Mouse (Mus musculus): ENCODE measurements around the gene Fam45a. TPM values are rescaled to one million over a fixed set of nuclear protein-coding genes. Genes with fewer than 3 reads are reported as not detected.

Fam45a gene
- polyA plus RNA-seq, 1 experiment from 2014 or later, result 40.4 TPM

- WGBS, result 83% methylated on average over 2 of the region's 2 CpGs
Measured at GRCm38 (mm10) chr19:60793170-60793707, 18.1 kb upstream of the Fam45a start.

GRCm38 (mm10) chr19:60795244-60795643, 16.1 kb upstream of the Fam45a start:
- Histone ChIP-seq H3K27me3 (no peaks in the 10 kb centered on the region), H3K27ac (no peak overlapping the region), H3K4me1 (replicated peaks) (peaks cover 4% of the 10 kb centered on the region), H3K4me3 (replicated peaks) (no peak overlapping the region), H3K36me3 (no peaks in the 10 kb centered on the region), H3K9me3 (no peaks in the 10 kb centered on the region), H3K4me2 (replicated peaks) (no peak overlapping the region), H3K9ac (replicated peaks) (no peak overlapping the region)
- ATAC-seq, result no peak
- 72% methylated on average over 2 of the region's 2 CpGs for WGBS

More at GRCm38 (mm10) chr19:60793170-60793707, 18.1 kb upstream of the Fam45a start:
- no peak overlapping the region for H3K27ac ChIP-seq
- no peak overlapping the region for H3K4me2 ChIP-seq (replicated peaks)
- ATAC-seq, result no peak
- no peaks in the 10 kb centered on the region for H3K27me3 ChIP-seq
- H3K9me3 ChIP-seq, result no peaks in the 10 kb centered on the region
- no peaks in the 10 kb centered on the region for H3K36me3 ChIP-seq
- H3K4me3 ChIP-seq (replicated peaks), result no peak overlapping the region
- H3K9ac ChIP-seq (replicated peaks), result no peak overlapping the region
- peaks cover 16% of the 10 kb centered on the region for H3K4me1 ChIP-seq (replicated peaks)

GRCm38 (mm10) chr19:60797415-60797814, 14.0 kb upstream of the Fam45a start:
- H3K4me1 ChIP-seq (replicated peaks), result no peaks in the 10 kb centered on the region
- 91% methylated on average over 2 of the region's 2 CpGs for WGBS
- H3K27ac ChIP-seq, result no peak overlapping the region
- H3K9me3 ChIP-seq, result no peaks in the 10 kb centered on the region
- no peak overlapping the region for H3K4me2 ChIP-seq (replicated peaks)
- no peak for ATAC-seq
- no peaks in the 10 kb centered on the region for H3K36me3 ChIP-seq
- H3K4me3 ChIP-seq (replicated peaks), result no peak overlapping the region
- H3K9ac ChIP-seq (replicated peaks), result no peak overlapping the region
- H3K27me3 ChIP-seq, result no peaks in the 10 kb centered on the region

GRCm38 (mm10) chr19:60799867-60800569, 11.4 kb upstream of the Fam45a start:
- no peaks in the 10 kb centered on the region for H3K9me3 ChIP-seq
- H3K4me1 ChIP-seq (replicated peaks), result no peaks in the 10 kb centered on the region
- 82% methylated on average over 7 of the region's 7 CpGs for WGBS
- H3K9ac ChIP-seq (replicated peaks), result no peak overlapping the region
- no peak overlapping the region for H3K4me3 ChIP-seq (replicated peaks)
- H3K27me3 ChIP-seq, result no peaks in the 10 kb centered on the region
- no peak overlapping the region for H3K4me2 ChIP-seq (replicated peaks)
- H3K36me3 ChIP-seq, result no peaks in the 10 kb centered on the region
- H3K27ac ChIP-seq, result no peak overlapping the region
- no peak for ATAC-seq

DNA sequence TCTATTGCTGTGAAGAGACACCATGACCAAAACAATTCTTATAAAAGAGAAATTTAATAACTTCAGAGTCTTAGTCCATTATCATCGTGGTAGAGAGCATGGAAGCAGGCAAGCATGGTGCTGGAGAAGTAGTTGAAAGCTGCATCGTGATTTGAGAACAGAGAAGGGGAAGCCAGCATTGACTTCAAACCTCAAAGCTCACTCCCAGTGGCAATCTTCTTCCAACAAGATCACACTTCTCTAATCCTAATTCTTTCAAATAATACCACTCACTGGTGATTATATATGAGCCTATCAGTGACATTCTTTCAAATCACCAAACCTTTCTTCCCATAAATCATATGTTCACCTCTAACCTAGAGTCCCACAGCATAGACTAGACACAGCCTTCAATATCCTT, 6.5 kb upstream of the Fam45a start:
- H3K4me1 ChIP-seq (replicated peaks), result no peaks in the 10 kb centered on the region
- 69% methylated on average over 2 of the region's 2 CpGs for WGBS
- ATAC-seq, result no peak
- H3K27ac ChIP-seq, result no peak overlapping the region
- no peaks in the 10 kb centered on the region for H3K27me3 ChIP-seq
- H3K9ac ChIP-seq (replicated peaks), result no peak overlapping the region
- no peak overlapping the region for H3K4me2 ChIP-seq (replicated peaks)
- no peaks in the 10 kb centered on the region for H3K9me3 ChIP-seq
- no peak overlapping the region for H3K4me3 ChIP-seq (replicated peaks)
- H3K36me3 ChIP-seq, result no peaks in the 10 kb centered on the region

DNA sequence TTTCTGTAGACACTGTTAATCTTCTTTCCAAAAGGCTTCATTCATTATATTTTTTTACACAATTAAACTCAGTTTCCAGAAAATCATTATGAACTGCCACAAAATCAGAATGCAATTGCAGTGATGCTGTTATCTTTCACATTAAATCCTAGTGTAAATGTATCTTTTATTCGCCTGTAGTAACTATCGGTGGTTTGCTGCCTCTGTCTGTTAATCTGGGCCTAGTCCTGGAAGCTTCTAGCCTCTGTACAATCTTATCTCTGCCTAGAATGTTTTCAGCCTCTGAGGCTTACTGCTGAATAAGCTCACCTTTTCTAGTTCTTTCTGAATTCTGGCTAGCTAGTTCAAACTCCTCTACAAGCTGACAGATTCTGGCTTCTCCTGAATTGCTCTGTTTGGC, 1.5 kb upstream of the Fam45a start:
- Histone ChIP-seq H3K27ac (no peak overlapping the region), H3K9me3 (no peaks in the 10 kb centered on the region), H3K9ac (replicated peaks) (no peak overlapping the region), H3K27me3 (no peaks in the 10 kb centered on the region), H3K36me3 (peaks cover under 1% of the 10 kb centered on the region; the same call in 1 of the 2 replicates), H3K4me3 (replicated peaks) (no peak overlapping the region), H3K4me1 (replicated peaks) (peaks cover 12% of the 10 kb centered on the region), H3K4me2 (replicated peaks) (no peak overlapping the region)
- no peak for ATAC-seq
- WGBS, result 96% methylated on average over 2 of the region's 2 CpGs

DNA sequence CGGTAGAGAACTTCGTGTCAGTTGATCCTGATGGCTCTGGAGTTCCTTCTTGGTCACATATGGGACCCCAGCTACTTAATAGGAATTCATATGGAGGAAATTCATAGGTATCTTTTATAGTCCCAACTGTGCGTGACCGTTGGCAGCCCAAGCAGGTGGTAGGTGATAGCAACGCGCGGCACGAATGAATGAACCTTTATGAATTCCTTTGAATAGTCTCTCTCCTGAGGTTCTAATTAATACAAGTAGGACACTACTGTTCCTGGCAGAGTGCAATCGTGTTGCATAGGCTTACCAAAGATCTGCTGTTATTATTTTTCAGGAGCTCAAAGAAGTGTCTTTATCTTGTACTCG, 628 bp downstream of the Fam45a start:
- 19% methylated on average over 10 of the region's 10 CpGs for WGBS
- peaks cover 18% of the 10 kb centered on the region for H3K36me3 ChIP-seq
- peaks cover 12% of the 10 kb centered on the region for H3K4me1 ChIP-seq (replicated peaks)
- peak overlapping the region; percentile 65 for H3K4me2 ChIP-seq (replicated peaks)
- H3K9me3 ChIP-seq, result no peaks in the 10 kb centered on the region
- H3K27me3 ChIP-seq, result no peaks in the 10 kb centered on the region
- peak overlapping the region; percentile 70 for H3K4me3 ChIP-seq (replicated peaks)
- peak overlapping the region; percentile 79 for H3K9ac ChIP-seq (replicated peaks)
- ATAC-seq, result no peak
- H3K27ac ChIP-seq, result peak overlapping the region; percentile 56; the same call in 1 of the 2 replicates

DNA sequence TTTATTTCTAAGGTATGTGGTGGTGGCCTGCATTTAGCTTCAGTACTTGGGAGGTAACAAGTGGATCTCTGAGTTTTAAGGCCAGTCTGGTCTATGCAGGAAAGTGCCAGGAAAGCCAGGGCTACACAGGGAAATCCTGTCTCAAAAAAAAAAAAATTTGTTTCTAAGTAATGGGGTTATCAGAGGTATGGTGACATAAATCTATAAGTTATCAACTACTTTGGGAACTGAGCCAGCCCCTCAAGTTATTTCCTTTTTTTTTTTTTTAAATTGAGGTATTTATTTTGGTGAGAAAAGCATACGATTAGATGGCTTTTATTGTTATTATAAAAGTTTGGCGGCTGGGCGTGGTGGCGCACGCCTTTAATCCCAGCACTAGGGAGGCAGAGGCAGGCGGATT, 1.7 kb downstream of the Fam45a start:
- H3K4me1 ChIP-seq (replicated peaks), result peaks cover 12% of the 10 kb centered on the region
- WGBS, result 95% methylated on average over 6 of the region's 6 CpGs
- no peak overlapping the region for H3K4me3 ChIP-seq (replicated peaks)
- ATAC-seq, result no peak
- H3K9me3 ChIP-seq, result no peaks in the 10 kb centered on the region
- H3K27me3 ChIP-seq, result no peaks in the 10 kb centered on the region
- H3K27ac ChIP-seq, result no peak overlapping the region
- H3K9ac ChIP-seq (replicated peaks), result no peak overlapping the region
- peaks cover 20% of the 10 kb centered on the region for H3K36me3 ChIP-seq
- H3K4me2 ChIP-seq (replicated peaks), result no peak overlapping the region

DNA sequence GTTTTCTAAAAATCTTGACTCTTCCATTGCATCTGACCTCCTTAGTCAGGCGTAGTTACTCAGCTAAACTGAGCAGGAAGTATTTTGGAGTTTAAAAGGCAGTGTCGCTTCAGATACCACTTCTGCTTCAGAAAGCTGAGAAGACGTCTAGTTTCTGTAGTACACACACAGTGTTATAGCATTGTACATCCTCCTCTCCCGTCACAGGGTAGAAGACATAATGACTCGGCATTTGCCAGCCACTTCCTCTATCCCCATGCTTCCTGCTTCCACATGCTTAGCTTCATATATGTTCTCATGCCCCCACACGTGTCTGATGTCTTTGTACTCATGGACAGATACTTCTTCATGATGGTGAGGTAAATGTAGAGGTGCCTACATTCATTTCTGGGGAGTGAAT, 7.3 kb downstream of the Fam45a start:
- Histone ChIP-seq H3K4me2 (replicated peaks) (no peak overlapping the region), H3K4me1 (replicated peaks) (no peaks in the 10 kb centered on the region), H3K9me3 (no peaks in the 10 kb centered on the region), H3K27me3 (no peaks in the 10 kb centered on the region), H3K36me3 (peaks cover 62% of the 10 kb centered on the region), H3K4me3 (replicated peaks) (no peak overlapping the region), H3K9ac (replicated peaks) (no peak overlapping the region), H3K27ac (no peak overlapping the region)
- no peak for ATAC-seq
- 89% methylated on average over 6 of the region's 6 CpGs for WGBS

GRCm38 (mm10) chr19:60837747-60838146, 26.4 kb downstream of the Fam45a start:
- H3K27ac ChIP-seq, result no peak overlapping the region
- no peaks in the 10 kb centered on the region for H3K9me3 ChIP-seq
- H3K4me3 ChIP-seq (replicated peaks), result no peak overlapping the region
- WGBS, result 84% methylated on average over 1 of the region's 1 CpGs
- H3K4me1 ChIP-seq (replicated peaks), result no peaks in the 10 kb centered on the region
- no peaks in the 10 kb centered on the region for H3K27me3 ChIP-seq
- H3K36me3 ChIP-seq, result peaks cover 71% of the 10 kb centered on the region
- no peak overlapping the region for H3K4me2 ChIP-seq (replicated peaks)
- peak; percentile 55 for ATAC-seq
- no peak overlapping the region for H3K9ac ChIP-seq (replicated peaks)

- Histone ChIP-seq H3K9me3 (no peaks in the 10 kb centered on the region), H3K9ac (replicated peaks) (no peak overlapping the region), H3K27ac (no peak overlapping the region), H3K27me3 (no peaks in the 10 kb centered on the region), H3K4me2 (replicated peaks) (no peak overlapping the region), H3K4me1 (replicated peaks) (no peaks in the 10 kb centered on the region), H3K36me3 (peaks cover 62% of the 10 kb centered on the region), H3K4me3 (replicated peaks) (no peak overlapping the region)
- no peak for ATAC-seq
Measured at GRCm38 (mm10) chr19:60843324-60843723, 31.9 kb downstream of the Fam45a start.

- ATAC-seq, result no peak
- no peaks in the 10 kb centered on the region for H3K27me3 ChIP-seq
- H3K9ac ChIP-seq (replicated peaks), result no peak overlapping the region
- no peaks in the 10 kb centered on the region for H3K9me3 ChIP-seq
- H3K4me3 ChIP-seq (replicated peaks), result no peak overlapping the region
- no peak overlapping the region for H3K4me2 ChIP-seq (replicated peaks)
- H3K36me3 ChIP-seq, result peaks cover 52% of the 10 kb centered on the region
- no peak overlapping the region for H3K27ac ChIP-seq
- H3K4me1 ChIP-seq (replicated peaks), result no peaks in the 10 kb centered on the region
Measured at GRCm38 (mm10) chr19:60845731-60846130, 34.3 kb downstream of the Fam45a start.
